Mouse (Mus musculus): ENCODE measurements at regions not wholly inside any gene's neighbourhood (a gene's known extent, or its start where the extent isn't known, plus 50 kb on each side); places are given as distances from the start of the nearest gene placed in this dataset.
A peak's percentile ranks its signal among the peaks of the same experiment; 100 is the strongest.

- Histone ChIP-seq H3K4me2 (ENCODE audit: low read depth, low read length, poor library complexity, severe bottlenecking) (no peak overlapping the region), H3K27ac (ENCODE audit: low read depth, low read length) (no peak overlapping the region), H3K4me1 (ENCODE audit: insufficient read depth, low read length) (no peaks in the 10 kb centered on the region), H3K9ac (replicated peaks; ENCODE audit: low read length, poor library complexity, severe bottlenecking) (no peak overlapping the region), H3K36me3 (ENCODE audit: insufficient read depth, low read length) (no peaks in the 10 kb centered on the region), H3K27me3 (ENCODE audit: insufficient read depth, low read length) (no peaks in the 10 kb centered on the region), H3K4me3 (ENCODE audit: low read depth, low read length) (no peak overlapping the region), H3K9me3 (ENCODE audit: low read length) (no peaks in the 10 kb centered on the region)
- DNase-seq (ENCODE audit: low spot score) (no peak), ATAC-seq (ENCODE audit: low FRiP score) (no peak)
- WGBS = 75% methylated on average over 5 of the region's 5 CpGs
- no peak for TF ChIP-seq CTCF (IDR thresholded peaks at IDR 0.05)
Measured at GRCm38 (mm10) chr16:25052917-25053343, 233.7 kb upstream of the Tprg start.

GRCm38 (mm10) chr16:25054304-25054703, 232.3 kb upstream of the Tprg start:
- Histone ChIP-seq H3K27me3 (ENCODE audit: insufficient read depth, low read length) (no peaks in the 10 kb centered on the region), H3K9me3 (ENCODE audit: low read length) (no peaks in the 10 kb centered on the region), H3K4me1 (ENCODE audit: insufficient read depth, low read length) (peaks cover 4% of the 10 kb centered on the region; the same call in 1 of the 2 replicates), H3K27ac (ENCODE audit: low read depth, low read length) (no peak overlapping the region), H3K4me2 (ENCODE audit: low read depth, low read length, poor library complexity, severe bottlenecking) (no peak overlapping the region), H3K4me3 (ENCODE audit: low read depth, low read length) (no peak overlapping the region), H3K9ac (replicated peaks; ENCODE audit: low read length, poor library complexity, severe bottlenecking) (no peak overlapping the region), H3K36me3 (ENCODE audit: insufficient read depth, low read length) (no peaks in the 10 kb centered on the region)
- WGBS = 90% methylated on average over 2 of the region's 2 CpGs
- ATAC-seq (ENCODE audit: low FRiP score) (no peak), DNase-seq (ENCODE audit: low spot score) (no peak)
- no peak for TF ChIP-seq CTCF (IDR thresholded peaks at IDR 0.05)

- H3K4me2 ChIP-seq (ENCODE audit: low read depth, low read length, poor library complexity, severe bottlenecking) = no peak overlapping the region
- H3K27me3 ChIP-seq (ENCODE audit: insufficient read depth, low read length) = no peaks in the 10 kb centered on the region
- ATAC-seq (ENCODE audit: low FRiP score) (no peak), DNase-seq (ENCODE audit: low spot score) (no peak)
- H3K9me3 ChIP-seq (ENCODE audit: low read length) = no peaks in the 10 kb centered on the region
- H3K9ac ChIP-seq (replicated peaks; ENCODE audit: low read length, poor library complexity, severe bottlenecking) = no peak overlapping the region
- H3K4me3 ChIP-seq (ENCODE audit: low read depth, low read length) = no peak overlapping the region
- H3K36me3 ChIP-seq (ENCODE audit: insufficient read depth, low read length) = no peaks in the 10 kb centered on the region
- 55% methylated on average over 9 of the region's 9 CpGs for WGBS
- no peak overlapping the region for H3K27ac ChIP-seq (ENCODE audit: low read depth, low read length)
- TF ChIP-seq CTCF (IDR thresholded peaks at IDR 0.05) = no peak
- peaks cover 4% of the 10 kb centered on the region; the same call in 1 of the 2 replicates for H3K4me1 ChIP-seq (ENCODE audit: insufficient read depth, low read length)
Measured at GRCm38 (mm10) chr16:25055376-25055775, 231.2 kb upstream of the Tprg start.

- Histone ChIP-seq H3K9ac (replicated peaks; ENCODE audit: low read length, poor library complexity, severe bottlenecking) (no peak overlapping the region; the same call in 1 of the 2 replicates), H3K4me1 (ENCODE audit: insufficient read depth, low read length) (peaks cover 4% of the 10 kb centered on the region; the same call in 1 of the 2 replicates), H3K36me3 (ENCODE audit: insufficient read depth, low read length) (no peaks in the 10 kb centered on the region), H3K9me3 (ENCODE audit: low read length) (no peaks in the 10 kb centered on the region), H3K27me3 (ENCODE audit: insufficient read depth, low read length) (no peaks in the 10 kb centered on the region), H3K4me2 (ENCODE audit: low read depth, low read length, poor library complexity, severe bottlenecking) (peak overlapping the region; percentile 89), H3K27ac (ENCODE audit: low read depth, low read length) (peak overlapping the region; percentile 83), H3K4me3 (ENCODE audit: low read depth, low read length) (peak overlapping the region; percentile 54)
- no peak for ATAC-seq (ENCODE audit: low FRiP score)
- DNase-seq (ENCODE audit: low spot score) = no peak
- 31% methylated on average over 11 of the region's 11 CpGs for WGBS
- no peak for TF ChIP-seq CTCF (IDR thresholded peaks at IDR 0.05)
Measured at GRCm38 (mm10) chr16:25058051-25058747, 228.4 kb upstream of the Tprg start.

GRCm38 (mm10) chr16:25058812-25059501, 227.7 kb upstream of the Tprg start:
- Histone ChIP-seq H3K36me3 (ENCODE audit: insufficient read depth, low read length) (no peaks in the 10 kb centered on the region), H3K9ac (replicated peaks; ENCODE audit: low read length, poor library complexity, severe bottlenecking) (peak overlapping the region; percentile 70), H3K27me3 (ENCODE audit: insufficient read depth, low read length) (no peaks in the 10 kb centered on the region), H3K4me3 (ENCODE audit: low read depth, low read length) (peak overlapping the region; percentile 54), H3K27ac (ENCODE audit: low read depth, low read length) (peak overlapping the region; percentile 83), H3K4me2 (ENCODE audit: low read depth, low read length, poor library complexity, severe bottlenecking) (peak overlapping the region; percentile 89), H3K9me3 (ENCODE audit: low read length) (no peaks in the 10 kb centered on the region), H3K4me1 (ENCODE audit: insufficient read depth, low read length) (peaks cover 4% of the 10 kb centered on the region; the same call in 1 of the 2 replicates)
- DNase-seq (ENCODE audit: low spot score) (peak; percentile 98), ATAC-seq (ENCODE audit: low FRiP score) (peak; percentile 94)
- under 1% methylated on average over 36 of the region's 36 CpGs for WGBS
- TF ChIP-seq CTCF (IDR thresholded peaks at IDR 0.05) = 0 out of 2 replicates have a peak, but pooled peaks have one; percentile 2

- Histone ChIP-seq H3K9ac (replicated peaks; ENCODE audit: low read length, poor library complexity, severe bottlenecking) (peak overlapping the region; percentile 70), H3K4me3 (ENCODE audit: low read depth, low read length) (peak overlapping the region; percentile 54), H3K36me3 (ENCODE audit: insufficient read depth, low read length) (no peaks in the 10 kb centered on the region), H3K27me3 (ENCODE audit: insufficient read depth, low read length) (no peaks in the 10 kb centered on the region), H3K4me2 (ENCODE audit: low read depth, low read length, poor library complexity, severe bottlenecking) (peak overlapping the region; percentile 89), H3K4me1 (ENCODE audit: insufficient read depth, low read length) (peaks cover 4% of the 10 kb centered on the region; the same call in 1 of the 2 replicates), H3K27ac (ENCODE audit: low read depth, low read length) (peak overlapping the region; percentile 83), H3K9me3 (ENCODE audit: low read length) (no peaks in the 10 kb centered on the region)
- 2% methylated on average over 12 of the region's 12 CpGs for WGBS
- DNase-seq (ENCODE audit: low spot score) (no peak), ATAC-seq (ENCODE audit: low FRiP score) (no peak; the same call in 1 of the 2 replicates)
- TF ChIP-seq CTCF (IDR thresholded peaks at IDR 0.05) = no peak
Measured at GRCm38 (mm10) chr16:25059504-25059992, 227.1 kb upstream of the Tprg start.
